Mouse (Mus musculus) naive thymus-derived CD4-positive, alpha-beta T cell, adult 2 months (primary cell): ENCODE measurements at regions not wholly inside any gene's neighbourhood (a gene's known extent, or its start where the extent isn't known, plus 50 kb on each side); places are given as distances from the start of the nearest gene placed in this dataset.

Experiments
- DNase-seq: peaks from one replicate; pipeline ENCODE4 v3.0.0-alpha.2; 2011; ENCODE audit warnings: low read depth

GRCm38 (mm10) chr9:113299900-113300299, 408.2 kb downstream of the Pdcd6ip start:
- DNase-seq = no peak

GRCm38 (mm10) chr9:113295850-113296467, 412.1 kb downstream of the Pdcd6ip start:
- no peak for DNase-seq

GRCm38 (mm10) chr9:113287397-113287796, 420.7 kb downstream of the Pdcd6ip start:
- no peak for DNase-seq

- no peak for DNase-seq
Measured at GRCm38 (mm10) chr9:113283244-113283643, 424.8 kb downstream of the Pdcd6ip start.

GRCm38 (mm10) chr9:113270595-113270994, 437.5 kb downstream of the Pdcd6ip start:
- no peak for DNase-seq

- no peak for DNase-seq
Measured at GRCm38 (mm10) chr9:113267696-113268095, 440.4 kb downstream of the Pdcd6ip start.

- no peak for DNase-seq
Measured at GRCm38 (mm10) chr9:113263636-113264035, 444.4 kb downstream of the Pdcd6ip start.

- no peak for DNase-seq
Measured at GRCm38 (mm10) chr9:113260296-113260695, 447.8 kb downstream of the Pdcd6ip start.

- DNase-seq = no peak
Measured at GRCm38 (mm10) chr9:113258556-113258955, 449.5 kb downstream of the Pdcd6ip start.

GRCm38 (mm10) chr9:113248703-113249274, 459.3 kb downstream of the Pdcd6ip start:
- DNase-seq = no peak

- DNase-seq = no peak
Measured at GRCm38 (mm10) chr9:113247950-113248349, 460.1 kb downstream of the Pdcd6ip start.

- no peak for DNase-seq
Measured at GRCm38 (mm10) chr9:113243870-113244269, 464.2 kb downstream of the Pdcd6ip start.

- no peak for DNase-seq
Measured at GRCm38 (mm10) chr9:113233370-113233769, 474.7 kb downstream of the Pdcd6ip start.

- no peak for DNase-seq
Measured at GRCm38 (mm10) chr9:113229391-113229790, 478.7 kb downstream of the Pdcd6ip start.

GRCm38 (mm10) chr9:113213930-113214329, 494.1 kb downstream of the Pdcd6ip start:
- no peak for DNase-seq

- DNase-seq = no peak
Measured at GRCm38 (mm10) chr9:113212389-113212788, 495.7 kb downstream of the Pdcd6ip start.

- DNase-seq = no peak
Measured at GRCm38 (mm10) chr9:113208181-113208580, 499.9 kb downstream of the Pdcd6ip start.

- DNase-seq = no peak
Measured at GRCm38 (mm10) chr9:113199241-113199640, 508.8 kb downstream of the Pdcd6ip start.

GRCm38 (mm10) chr9:113195556-113195955, 512.5 kb downstream of the Pdcd6ip start:
- no peak for DNase-seq

GRCm38 (mm10) chr9:113192773-113193172, 515.3 kb downstream of the Pdcd6ip start:
- no peak for DNase-seq

- DNase-seq = no peak
Measured at GRCm38 (mm10) chr9:113191163-113191562, 516.9 kb downstream of the Pdcd6ip start.

- DNase-seq = no peak
Measured at GRCm38 (mm10) chr9:113181182-113181581, 526.9 kb downstream of the Pdcd6ip start.

- no peak for DNase-seq
Measured at GRCm38 (mm10) chr9:113177918-113178235, 530.2 kb downstream of the Pdcd6ip start.
